In the genomic region with DNA sequence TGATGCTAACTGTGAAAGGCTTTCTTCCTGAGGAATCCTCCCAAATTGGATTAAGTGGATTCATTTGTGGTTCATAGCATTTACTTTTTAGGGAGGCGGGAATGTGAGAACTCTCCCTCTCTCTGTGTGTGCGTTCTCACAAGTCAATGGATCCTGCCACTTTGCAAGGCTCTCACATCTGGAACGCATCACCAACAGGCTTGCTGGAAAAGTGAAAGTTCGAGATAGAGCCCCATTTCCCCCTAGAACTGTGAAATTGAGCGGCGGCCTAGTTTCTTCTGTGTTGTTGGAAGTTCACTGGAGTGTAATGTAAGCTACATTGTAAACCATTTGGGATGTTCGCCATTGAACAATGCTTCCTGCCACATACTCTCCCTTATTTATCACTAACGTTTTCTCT, we compare ENCODE assay signal across 15 mouse cellular contexts.
DNase-seq lines count a peak whose midpoint lies in the region; ATAC-seq lines count a peak whose summit lies in the region.
"Had no signal": no experiment of that assay in that cellular context is flagged by ENCODE, and none has a peak within 500 bp of the region (broad histone marks: within the 10 kb centered on the region; RNA-seq: fewer than 3 reads in every experiment).

No protein-coding gene starts in this region.

- no peak for ATAC-seq in forebrain, embryonic 11.5 days (replicated peaks; ENCODE audit: low FRiP score)
- ATAC-seq in forebrain, embryonic 14.5 days = no peak
- ATAC-seq in embryonic facial prominence, embryonic 13.5 days (ENCODE audit: insufficient number of reproducible peaks, insufficient read depth, low FRiP score, low TSS enrichment, low read depth) = no peak
- peak; percentile 61; the same call in 1 of the 2 replicates for ATAC-seq in limb, embryonic 15.5 days (ENCODE audit: insufficient number of reproducible peaks, low FRiP score, low TSS enrichment, low read depth)
- no peak for ATAC-seq in monocyte, adult 5-6 weeks (replicated peaks; ENCODE audit: insufficient number of reproducible peaks, low FRiP score, low TSS enrichment, poor library complexity, severe bottlenecking)
- ATAC-seq: intestine, postnatal 0 days; lung, postnatal 0 days; midbrain, embryonic 15.5 days had no signal

- no peak overlapping the region for H3K27ac ChIP-seq in forebrain, embryonic 11.5 days (ENCODE audit: low read depth, low read length)
- no peak overlapping the region for H3K27ac ChIP-seq in forebrain, embryonic 14.5 days (ENCODE audit: low read depth, low read length)
- H3K27ac ChIP-seq in embryonic facial prominence, embryonic 13.5 days = peak overlapping the region; percentile 86
- peak overlapping the region; percentile 27 for H3K27ac ChIP-seq in limb, embryonic 15.5 days
- H3K27ac ChIP-seq: midbrain, embryonic 15.5 days had no signal

- H3K9ac ChIP-seq in forebrain, embryonic 11.5 days (ENCODE audit: low read length) = no peak overlapping the region
- no peak overlapping the region for H3K9ac ChIP-seq in forebrain, embryonic 14.5 days (ENCODE audit: low read length)
- H3K9ac ChIP-seq in embryonic facial prominence, embryonic 13.5 days = no peak overlapping the region
- no peak overlapping the region for H3K9ac ChIP-seq in limb, embryonic 15.5 days
- H3K9ac ChIP-seq: midbrain, embryonic 15.5 days had no signal

- WGBS in forebrain, embryonic 11.5 days = 45% methylated on average over 8 of the region's 8 CpGs
- WGBS in forebrain, embryonic 14.5 days = 57% methylated on average over 8 of the region's 8 CpGs
- 19% methylated on average over 8 of the region's 8 CpGs for WGBS in embryonic facial prominence, embryonic 13.5 days
- WGBS in limb, embryonic 15.5 days = 25% methylated on average over 8 of the region's 8 CpGs

- no peaks in the 10 kb centered on the region for H3K9me3 ChIP-seq in forebrain, embryonic 11.5 days (ENCODE audit: control insufficient read depth, low read length)
- H3K9me3 ChIP-seq in forebrain, embryonic 14.5 days (replicated peaks; ENCODE audit: control insufficient read depth, low read length) = no peaks in the 10 kb centered on the region
- no peaks in the 10 kb centered on the region for H3K9me3 ChIP-seq in embryonic facial prominence, embryonic 13.5 days
- H3K9me3 ChIP-seq in limb, embryonic 15.5 days = no peaks in the 10 kb centered on the region
- H3K9me3 ChIP-seq: midbrain, embryonic 15.5 days had no signal

- H3K4me2 ChIP-seq in forebrain, embryonic 11.5 days (ENCODE audit: low read depth, low read length, severe bottlenecking) = no peak overlapping the region
- H3K4me2 ChIP-seq in forebrain, embryonic 14.5 days (ENCODE audit: low read length) = no peak overlapping the region
- H3K4me2 ChIP-seq in embryonic facial prominence, embryonic 13.5 days = no peak overlapping the region
- H3K4me2 ChIP-seq in limb, embryonic 15.5 days = no peak overlapping the region
- H3K4me2 ChIP-seq: midbrain, embryonic 15.5 days had no signal

- peaks cover 2% of the 10 kb centered on the region; the same call in 1 of the 2 replicates for H3K4me1 ChIP-seq in forebrain, embryonic 11.5 days (replicated peaks; ENCODE audit: control insufficient read depth, insufficient read depth, low read length)
- no peaks in the 10 kb centered on the region for H3K4me1 ChIP-seq in forebrain, embryonic 14.5 days (ENCODE audit: control insufficient read depth, insufficient read depth, low read length)
- peaks cover 50% of the 10 kb centered on the region for H3K4me1 ChIP-seq in embryonic facial prominence, embryonic 13.5 days
- H3K4me1 ChIP-seq in limb, embryonic 15.5 days = peaks cover 22% of the 10 kb centered on the region

- H3K4me3 ChIP-seq in forebrain, embryonic 11.5 days (ENCODE audit: low read depth, low read length) = no peak overlapping the region
- H3K4me3 ChIP-seq in forebrain, embryonic 14.5 days (ENCODE audit: low read depth, low read length) = no peak overlapping the region
- H3K4me3 ChIP-seq in embryonic facial prominence, embryonic 13.5 days = no peak overlapping the region
- no peak overlapping the region for H3K4me3 ChIP-seq in limb, embryonic 15.5 days
- H3K4me3 ChIP-seq: midbrain, embryonic 15.5 days had no signal

- H3K27me3 ChIP-seq in forebrain, embryonic 11.5 days (ENCODE audit: control insufficient read depth, insufficient read depth, low read length) = no peaks in the 10 kb centered on the region
- H3K27me3 ChIP-seq in forebrain, embryonic 14.5 days (replicated peaks; ENCODE audit: control insufficient read depth, insufficient read depth, low read length) = no peaks in the 10 kb centered on the region
- no peaks in the 10 kb centered on the region for H3K27me3 ChIP-seq in embryonic facial prominence, embryonic 13.5 days
- no peaks in the 10 kb centered on the region for H3K27me3 ChIP-seq in limb, embryonic 15.5 days
- H3K27me3 ChIP-seq: midbrain, embryonic 15.5 days had no signal

- no peaks in the 10 kb centered on the region for H3K36me3 ChIP-seq in forebrain, embryonic 11.5 days (ENCODE audit: control insufficient read depth, insufficient read depth, low read length)
- no peaks in the 10 kb centered on the region for H3K36me3 ChIP-seq in forebrain, embryonic 14.5 days (ENCODE audit: control insufficient read depth, insufficient read depth, low read length)
- H3K36me3 ChIP-seq in embryonic facial prominence, embryonic 13.5 days = no peaks in the 10 kb centered on the region
- no peaks in the 10 kb centered on the region for H3K36me3 ChIP-seq in limb, embryonic 15.5 days
- H3K36me3 ChIP-seq: midbrain, embryonic 15.5 days had no signal

- DNase-seq in forebrain, embryonic 11.5 days (ENCODE audit: low spot score) = peak; percentile 58
- DNase-seq in forebrain, embryonic 14.5 days (ENCODE audit: low spot score) = no peak
- peak; percentile 12 for DNase-seq in lung, postnatal 14 days
- DNase-seq in lung, adult 18-20 months = no peak
- no peak for DNase-seq in adrenal gland, adult 2 months
- DNase-seq: cerebellum, adult 8-10 months; heart, adult 18-20 months; left cerebral cortex, postnatal 4 days; right cerebral cortex, postnatal 25 days had no signal

Comparison
In these comparisons a context has a peak if more than half of its experiments do, and no peak if none do; other contexts are left out.
1. DNase-seq: peak in forebrain, embryonic 11.5 days (single experiment) and lung, postnatal 14 days (single experiment); none in forebrain, embryonic 14.5 days (single experiment), lung, adult 18-20 months (0 of 2) and adrenal gland, adult 2 months (single experiment).
2. H3K27ac ChIP-seq: peak in embryonic facial prominence, embryonic 13.5 days (single experiment) and limb, embryonic 15.5 days (single experiment); none in forebrain, embryonic 11.5 days (single experiment) and forebrain, embryonic 14.5 days (single experiment).